Mouse (Mus musculus) brown adipose tissue, adult 24 weeks (tissue): ENCODE data around the gene Art2b. TPM values are rescaled to one million over a fixed set of nuclear protein-coding genes. Genes with fewer than 3 reads are reported as not detected.

ENCODE experiments used
- H3K27ac ChIP-seq: fragments of 200-500 bp; replicated peaks from 2 replicates; pipeline ENCODE4 v1.5.1; 2012; ENCODE audit warnings: low read depth, mild to moderate bottlenecking, low read length
- H3K4me1 ChIP-seq: fragments of 200-500 bp; 2 replicates; pipeline ENCODE4 v1.6.1; 2012; ENCODE audit warnings: low read length, mixed read lengths; ENCODE audit not compliant: control insufficient read depth, insufficient read depth, insufficient read length
- H3K4me3 ChIP-seq: fragments of 200-500 bp; 2 replicates; pipeline ENCODE4 v1.5.1; 2012; ENCODE audit warnings: low read depth, mild to moderate bottlenecking, low read length, moderate library complexity; ENCODE audit not compliant: insufficient read depth
- polyA plus RNA-seq: library from polyadenylated mRNA; stranded (reverse); fragments of >200 nt; gene quantifications from 2 replicates; pipeline ENCODE4 v1.2.4, GENCODE M21; 2012; ENCODE audit not compliant: missing spikeins, insufficient read depth, insufficient read length

The Art2b gene
- polyA plus RNA-seq, 1 experiment = not detected

- Histone ChIP-seq H3K4me3 (no peak overlapping the region), H3K4me1 (no peaks in the 10 kb centered on the region), H3K27ac (no peak overlapping the region)
Observed at GRCm38 (mm10) chr7:101541132-101541531, 44.3 kb downstream of the Art2b start.

- Histone ChIP-seq H3K27ac (no peak overlapping the region), H3K4me3 (no peak overlapping the region), H3K4me1 (no peaks in the 10 kb centered on the region)
Observed at GRCm38 (mm10) chr7:101540684-101541083, 44.7 kb downstream of the Art2b start.

GRCm38 (mm10) chr7:101539774-101540173, 45.6 kb downstream of the Art2b start:
- no peak overlapping the region for H3K4me3 ChIP-seq
- H3K4me1 ChIP-seq = no peaks in the 10 kb centered on the region
- H3K27ac ChIP-seq = no peak overlapping the region

GRCm38 (mm10) chr7:101538141-101538933, 47.1 kb downstream of the Art2b start:
- Histone ChIP-seq H3K4me3 (no peak overlapping the region), H3K4me1 (no peaks in the 10 kb centered on the region), H3K27ac (0 out of 2 replicates have a peak overlapping the region, but pooled peaks have one; percentile 53)

GRCm38 (mm10) chr7:101537541-101537940, 47.9 kb downstream of the Art2b start:
- H3K27ac ChIP-seq = 0 out of 2 replicates have a peak overlapping the region, but pooled peaks have one; percentile 53
- H3K4me1 ChIP-seq = no peaks in the 10 kb centered on the region
- H3K4me3 ChIP-seq = no peak overlapping the region

- no peak overlapping the region for H3K27ac ChIP-seq
- no peaks in the 10 kb centered on the region for H3K4me1 ChIP-seq
- no peak overlapping the region for H3K4me3 ChIP-seq
Observed at GRCm38 (mm10) chr7:101535517-101535916, 49.9 kb downstream of the Art2b start.

- no peaks in the 10 kb centered on the region for H3K4me1 ChIP-seq
- H3K4me3 ChIP-seq = no peak overlapping the region
- H3K27ac ChIP-seq = no peak overlapping the region
Observed at GRCm38 (mm10) chr7:101535102-101535501, 50.3 kb downstream of the Art2b start.

- Histone ChIP-seq H3K4me1 (no peaks in the 10 kb centered on the region), H3K4me3 (no peak overlapping the region), H3K27ac (no peak overlapping the region)
Observed at GRCm38 (mm10) chr7:101534428-101534827, 51.0 kb downstream of the Art2b start.

Other genes starting within 250 kb of the Art2b start
- 23.3 and 25.6 TPM in 2 replicates for gene Arap1, start 237.5 kb downstream of the Art2b start, polyA plus RNA-seq
- gene Gm45837, start 174.7 kb downstream of the Art2b start, polyA plus RNA-seq = 16.1 TPM in 1 of 2 replicates, not detected in the other
- gene Pde2a, start 163.9 kb downstream of the Art2b start, polyA plus RNA-seq = 2.6 and 12.2 TPM in 2 replicates
- 103 and 129 TPM in 2 replicates for gene Clpb, start 78.0 kb upstream of the Art2b start, polyA plus RNA-seq
- gene Phox2a, start 232.7 kb upstream of the Art2b start, polyA plus RNA-seq = not detected in 2 replicates